Mouse (Mus musculus) neural tube, embryonic 12.5 days (tissue): ENCODE results near the gene Klhl36. TPM values are rescaled to one million over a fixed set of nuclear protein-coding genes. Genes with fewer than 3 reads are reported as not detected.
"Not testable (repeated sequence)": the region's sequence is repeated elsewhere in the genome, so short reads cannot be mapped to it uniquely, and the experiment has no call there.

Experiments
- ATAC-seq: fragments of 200-750 bp; cut with Nextera tagmentation; 2 replicates; pipeline ENCODE4 v1.8.0; 2017; ENCODE audit warnings: low read depth, mild to moderate bottlenecking, moderate TSS enrichment, moderate library complexity; ENCODE audit not compliant: low FRiP score
- H3K27ac ChIP-seq: fragments of 300-500 bp; sonication (generic); 2 replicates; pipeline ENCODE4 v1.5.1; 2016
- H3K27me3 ChIP-seq: fragments of 300-500 bp; sonication (generic); replicated peaks from 2 replicates; pipeline ENCODE4 v1.6.1; 2016; ENCODE audit warnings: mild to moderate bottlenecking
- H3K36me3 ChIP-seq: fragments of 300-500 bp; sonication (generic); 2 replicates; pipeline ENCODE4 v1.6.1; 2016; ENCODE audit warnings: mild to moderate bottlenecking
- H3K4me1 ChIP-seq: fragments of 300-500 bp; sonication (generic); 2 replicates; pipeline ENCODE4 v1.6.1; 2016
- H3K4me2 ChIP-seq: fragments of 300-500 bp; sonication (generic); replicated peaks from 2 replicates; pipeline ENCODE4 v1.6.1; 2016; ENCODE audit warnings: mild to moderate bottlenecking
- H3K4me3 ChIP-seq: fragments of 300-500 bp; sonication (generic); 2 replicates; pipeline ENCODE4 v1.5.1; 2016
- H3K9ac ChIP-seq: fragments of 300-500 bp; sonication (generic); 2 replicates; pipeline ENCODE4 v1.6.1; 2016; ENCODE audit warnings: mild to moderate bottlenecking
- H3K9me3 ChIP-seq: fragments of 300-500 bp; sonication (generic); 2 replicates; pipeline ENCODE4 v1.6.1; 2016; ENCODE audit warnings: mild to moderate bottlenecking
- WGBS: fragments of 180-500 bp; shearing (Covaris S2); methylation state at CpG from one replicate; pipeline ENCODE4 v1.1.7; 2016; 5-methylcytosine and 5-hydroxymethylcytosine counted together
- polyA plus RNA-seq: library from polyadenylated mRNA; unstranded; fragments of >200 nt; fragmentation: Nextera tagmentation; extraction: Ambion mirVana; gene quantifications from 2 replicates; pipeline ENCODE4 v1.2.1, GENCODE M21; 2016

The Klhl36 gene
- polyA plus RNA-seq, 1 experiment from 2014 or later, result 10.9 TPM

GRCm38 (mm10) chr8:119838100-119838982 lies 23.7 kb upstream of the Klhl36 start:
- no peaks in the 10 kb centered on the region for H3K27me3 ChIP-seq
- no peak for ATAC-seq
- WGBS, result 59% methylated on average over 19 of the region's 19 CpGs
- no peaks in the 10 kb centered on the region for H3K36me3 ChIP-seq
- peaks cover 61% of the 10 kb centered on the region for H3K4me1 ChIP-seq
- H3K4me2 ChIP-seq, result peak overlapping the region; percentile 87
- H3K27ac ChIP-seq, result peak overlapping the region; percentile 3; the same call in 1 of the 2 replicates
- H3K9ac ChIP-seq, result peak overlapping the region; percentile 77
- no peaks in the 10 kb centered on the region for H3K9me3 ChIP-seq
- peak overlapping the region; percentile 67 for H3K4me3 ChIP-seq

- Histone ChIP-seq H3K27me3 (no peaks in the 10 kb centered on the region), H3K9me3 (no peaks in the 10 kb centered on the region), H3K9ac (peak overlapping the region; percentile 77), H3K4me2 (peak overlapping the region; percentile 87), H3K4me1 (peaks cover 55% of the 10 kb centered on the region), H3K4me3 (peak overlapping the region; percentile 67), H3K36me3 (no peaks in the 10 kb centered on the region), H3K27ac (no peak overlapping the region)
- WGBS, result 53% methylated on average over 4 of the region's 4 CpGs
- ATAC-seq, result no peak
Measured at GRCm38 (mm10) chr8:119838983-119839340, 23.1 kb upstream of the Klhl36 start.

GRCm38 (mm10) chr8:119839419-119840021 lies 22.5 kb upstream of the Klhl36 start:
- WGBS, result 13% methylated on average over 14 of the region's 14 CpGs
- Histone ChIP-seq H3K4me1 (peaks cover 55% of the 10 kb centered on the region), H3K9me3 (no peaks in the 10 kb centered on the region), H3K27ac (no peak overlapping the region), H3K27me3 (no peaks in the 10 kb centered on the region), H3K4me2 (peak overlapping the region; percentile 87), H3K9ac (peak overlapping the region; percentile 77), H3K36me3 (no peaks in the 10 kb centered on the region), H3K4me3 (peak overlapping the region; percentile 67)
- ATAC-seq, result peak; percentile 42; the same call in 1 of the 2 replicates

GRCm38 (mm10) chr8:119840275-119840808 lies 21.7 kb upstream of the Klhl36 start, which contains the start of gene Cotl1:
Cotl1 (minus strand) TSS chr8:119840544.
- peak within 1 kb of the TSS; percentile 72; the same call in 1 of the 2 replicates for H3K27ac ChIP-seq
- under 1% methylated on average over 57 of the region's 57 CpGs for WGBS
- no peaks in the 10 kb centered on the region for H3K36me3 ChIP-seq
- peaks cover 51% of the 10 kb centered on the region for H3K4me1 ChIP-seq
- peak within 1 kb of the TSS; percentile 67 for H3K4me3 ChIP-seq
- H3K27me3 ChIP-seq, result no peaks in the 10 kb centered on the region
- H3K9me3 ChIP-seq, result no peaks in the 10 kb centered on the region
- ATAC-seq, result peak; percentile 92
- H3K4me2 ChIP-seq, result peak within 1 kb of the TSS; percentile 87
- H3K9ac ChIP-seq, result peak within 1 kb of the TSS; percentile 77

GRCm38 (mm10) chr8:119840905-119841411 lies 21.1 kb upstream of the Klhl36 start:
- Histone ChIP-seq H3K4me3 (peak overlapping the region; percentile 67), H3K36me3 (no peaks in the 10 kb centered on the region), H3K4me1 (peaks cover 46% of the 10 kb centered on the region), H3K9ac (peak overlapping the region; percentile 53; the same call in 1 of the 2 replicates), H3K4me2 (peak overlapping the region; percentile 87), H3K27me3 (no peaks in the 10 kb centered on the region), H3K27ac (peak overlapping the region; percentile 72; the same call in 1 of the 2 replicates), H3K9me3 (no peaks in the 10 kb centered on the region)
- ATAC-seq, result peak; percentile 27; the same call in 1 of the 2 replicates
- 11% methylated on average over 8 of the region's 8 CpGs for WGBS

GRCm38 (mm10) chr8:119843444-119843843 lies 18.6 kb upstream of the Klhl36 start:
- Histone ChIP-seq H3K36me3 (no peaks in the 10 kb centered on the region), H3K4me1 (peaks cover 22% of the 10 kb centered on the region), H3K9me3 (no peaks in the 10 kb centered on the region), H3K9ac (no peak overlapping the region), H3K27me3 (no peaks in the 10 kb centered on the region), H3K4me3 (no peak overlapping the region), H3K27ac (no peak overlapping the region), H3K4me2 (no peak overlapping the region)
- no peak for ATAC-seq
- 0% methylated on average over 4 of the region's 4 CpGs for WGBS

- Histone ChIP-seq H3K4me2 (no peak overlapping the region), H3K36me3 (no peaks in the 10 kb centered on the region), H3K9me3 (peaks cover 5% of the 10 kb centered on the region; the same call in 1 of the 2 replicates), H3K27me3 (no peaks in the 10 kb centered on the region), H3K9ac (no peak overlapping the region), H3K27ac (no peak overlapping the region), H3K4me3 (no peak overlapping the region), H3K4me1 (peaks cover 10% of the 10 kb centered on the region)
- WGBS, result 51% methylated on average over 8 of the region's 8 CpGs
- no peak for ATAC-seq
Measured at GRCm38 (mm10) chr8:119844577-119844976, 17.5 kb upstream of the Klhl36 start.

GRCm38 (mm10) chr8:119845741-119846140 lies 16.3 kb upstream of the Klhl36 start:
- 82% methylated on average over 7 of the region's 7 CpGs for WGBS
- not testable (repeated sequence) for ATAC-seq, H3K4me3 ChIP-seq, H3K9ac ChIP-seq, H3K27ac ChIP-seq, H3K4me1 ChIP-seq, H3K36me3 ChIP-seq, H3K4me2 ChIP-seq, H3K27me3 ChIP-seq, H3K9me3 ChIP-seq

- Histone ChIP-seq H3K27me3 (no peaks in the 10 kb centered on the region), H3K27ac (no peak overlapping the region), H3K9ac (no peak overlapping the region), H3K36me3 (no peaks in the 10 kb centered on the region), H3K9me3 (peaks cover 5% of the 10 kb centered on the region; the same call in 1 of the 2 replicates), H3K4me3 (no peak overlapping the region), H3K4me1 (no peaks in the 10 kb centered on the region), H3K4me2 (no peak overlapping the region)
- WGBS, result 90% methylated on average over 16 of the region's 16 CpGs
- ATAC-seq, result no peak
Measured at GRCm38 (mm10) chr8:119847232-119847922, 14.7 kb upstream of the Klhl36 start.

- 74% methylated on average over 8 of the region's 8 CpGs for WGBS
- no peak overlapping the region for H3K4me2 ChIP-seq
- H3K9ac ChIP-seq, result no peak overlapping the region
- no peak overlapping the region for H3K4me3 ChIP-seq
- H3K27me3 ChIP-seq, result no peaks in the 10 kb centered on the region
- no peak for ATAC-seq
- no peak overlapping the region for H3K27ac ChIP-seq
- no peaks in the 10 kb centered on the region for H3K36me3 ChIP-seq
- H3K9me3 ChIP-seq, result peaks cover 5% of the 10 kb centered on the region; the same call in 1 of the 2 replicates
- H3K4me1 ChIP-seq, result no peaks in the 10 kb centered on the region
Measured at GRCm38 (mm10) chr8:119853521-119853920, 8.5 kb upstream of the Klhl36 start.

GRCm38 (mm10) chr8:119854035-119854434 lies 8.0 kb upstream of the Klhl36 start:
- no peak overlapping the region for H3K9ac ChIP-seq
- peaks cover 4% of the 10 kb centered on the region; the same call in 1 of the 2 replicates for H3K9me3 ChIP-seq
- no peak for ATAC-seq
- H3K27ac ChIP-seq, result no peak overlapping the region
- no peaks in the 10 kb centered on the region for H3K4me1 ChIP-seq
- H3K27me3 ChIP-seq, result no peaks in the 10 kb centered on the region
- no peaks in the 10 kb centered on the region for H3K36me3 ChIP-seq
- 20% methylated on average over 5 of the region's 5 CpGs for WGBS
- no peak overlapping the region for H3K4me3 ChIP-seq
- no peak overlapping the region for H3K4me2 ChIP-seq
